Mouse (Mus musculus): Measurements from ENCODE around the gene Ube2k. TPM values are rescaled to one million over a fixed set of nuclear protein-coding genes. Genes with fewer than 3 reads are reported as not detected.
"Not testable (repeated sequence)": the region's sequence is repeated elsewhere in the genome, so short reads cannot be mapped to it uniquely, and the experiment has no call there.

Ube2k gene
- polyA plus RNA-seq (2015; fragmentation: Nextera tagmentation; extraction: Ambion mirVana): 157 and 164 TPM in 2 replicates

DNA sequence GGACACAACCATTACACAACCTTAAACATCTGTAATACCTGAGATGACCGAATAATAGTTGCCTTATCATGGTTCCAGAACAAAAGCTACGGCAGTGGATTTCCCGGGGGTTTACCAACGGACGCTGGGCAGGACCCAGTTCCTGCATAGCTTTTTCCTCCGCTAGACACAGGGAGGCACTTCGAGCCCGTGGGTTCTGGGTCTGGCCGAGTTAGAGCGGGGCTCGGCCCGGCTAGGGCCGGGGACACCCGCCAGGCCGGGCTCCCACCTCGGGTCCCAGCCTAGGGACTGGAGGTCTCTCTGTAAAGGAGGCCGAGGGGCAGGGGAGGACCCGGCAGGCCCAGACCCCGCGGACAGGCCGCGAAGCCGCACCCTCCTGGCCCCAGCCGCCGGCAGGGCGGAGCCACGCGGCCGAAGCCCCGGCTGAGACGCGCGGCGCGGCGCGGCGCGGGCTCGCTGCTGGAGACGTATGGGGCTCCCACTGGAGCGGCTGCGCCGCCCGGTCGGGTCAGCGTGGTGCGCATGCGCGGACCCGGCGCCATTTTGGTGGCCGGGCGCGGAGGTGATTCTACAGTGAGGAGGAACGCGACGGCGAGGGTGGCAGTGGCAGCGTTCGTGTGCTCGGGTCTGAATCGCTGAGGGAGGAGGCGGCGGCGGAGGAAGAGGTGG, at the start of gene Ube2k, which contains the start of gene Smim14:
Gene Ube2k (plus strand): TSS at position 483 of the 669 bp plus-strand sequence.
Gene Smim14 (minus strand): TSS at position 434 of the 669 bp plus-strand sequence.
- DNase-seq (ENCODE audit: low spot score): peak; percentile 96

DNA sequence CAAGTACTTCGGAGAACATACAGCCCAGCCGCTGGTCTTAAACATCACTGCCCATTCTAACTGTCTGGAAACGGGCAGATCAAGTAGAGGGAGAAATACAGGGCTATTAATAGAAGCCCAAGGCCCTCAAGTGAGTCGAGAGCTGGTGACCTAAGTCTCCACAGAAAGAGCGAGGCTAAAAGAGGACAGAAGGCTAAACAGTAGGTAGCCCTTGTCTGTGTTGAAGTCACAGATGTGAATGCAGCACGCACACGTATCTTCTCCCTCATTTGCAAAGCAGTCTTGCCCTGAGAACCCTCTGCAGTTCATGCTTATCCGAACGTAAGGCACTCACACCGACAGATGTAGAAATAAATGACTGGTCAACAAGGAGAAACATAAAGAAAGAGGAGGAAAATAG, 49.7 kb upstream of the Ube2k start:
- DNase-seq (ENCODE audit: low spot score): no peak

DNA sequence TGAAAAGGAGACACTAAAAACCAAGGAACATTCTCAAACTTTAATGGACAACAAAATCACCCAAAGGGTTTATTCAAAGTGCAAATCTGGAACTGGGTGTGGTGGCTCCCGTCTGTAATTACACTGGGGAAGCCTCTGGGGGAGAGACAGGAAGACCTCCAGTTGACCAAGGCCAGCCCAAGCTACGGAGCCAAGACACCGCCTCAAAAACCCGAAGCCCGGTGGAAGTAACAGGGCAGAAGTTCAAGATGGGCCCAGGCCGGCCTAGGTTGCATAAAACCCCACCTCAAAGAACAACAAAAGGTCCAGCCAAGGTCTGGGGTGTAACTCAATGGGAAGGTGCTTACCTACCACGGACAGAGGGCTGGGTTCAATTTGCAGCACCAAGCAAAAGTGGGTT, 48.3 kb upstream of the Ube2k start:
- DNase-seq (ENCODE audit: low spot score): no peak

DNA sequence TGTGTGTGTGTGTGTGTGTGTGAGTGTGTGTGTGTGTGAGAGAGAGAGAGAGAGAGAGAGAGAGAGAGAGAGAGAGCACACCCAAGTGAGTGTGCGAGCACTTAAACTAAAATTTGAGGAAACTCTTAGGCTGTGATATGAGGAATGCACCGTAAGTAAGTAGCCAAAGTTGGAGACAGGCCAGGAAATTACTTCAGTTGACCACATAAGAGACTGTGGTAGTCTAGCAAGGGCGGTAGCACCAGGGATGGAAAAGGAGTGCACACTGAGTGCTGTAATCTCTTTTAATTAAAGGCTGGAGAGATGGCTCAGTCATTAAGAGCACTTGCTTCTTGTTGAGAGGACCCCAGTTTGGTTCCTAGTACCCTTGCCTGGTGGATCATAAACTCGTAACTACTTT, 47.2 kb upstream of the Ube2k start:
- DNase-seq (ENCODE audit: low spot score): no peak

DNA sequence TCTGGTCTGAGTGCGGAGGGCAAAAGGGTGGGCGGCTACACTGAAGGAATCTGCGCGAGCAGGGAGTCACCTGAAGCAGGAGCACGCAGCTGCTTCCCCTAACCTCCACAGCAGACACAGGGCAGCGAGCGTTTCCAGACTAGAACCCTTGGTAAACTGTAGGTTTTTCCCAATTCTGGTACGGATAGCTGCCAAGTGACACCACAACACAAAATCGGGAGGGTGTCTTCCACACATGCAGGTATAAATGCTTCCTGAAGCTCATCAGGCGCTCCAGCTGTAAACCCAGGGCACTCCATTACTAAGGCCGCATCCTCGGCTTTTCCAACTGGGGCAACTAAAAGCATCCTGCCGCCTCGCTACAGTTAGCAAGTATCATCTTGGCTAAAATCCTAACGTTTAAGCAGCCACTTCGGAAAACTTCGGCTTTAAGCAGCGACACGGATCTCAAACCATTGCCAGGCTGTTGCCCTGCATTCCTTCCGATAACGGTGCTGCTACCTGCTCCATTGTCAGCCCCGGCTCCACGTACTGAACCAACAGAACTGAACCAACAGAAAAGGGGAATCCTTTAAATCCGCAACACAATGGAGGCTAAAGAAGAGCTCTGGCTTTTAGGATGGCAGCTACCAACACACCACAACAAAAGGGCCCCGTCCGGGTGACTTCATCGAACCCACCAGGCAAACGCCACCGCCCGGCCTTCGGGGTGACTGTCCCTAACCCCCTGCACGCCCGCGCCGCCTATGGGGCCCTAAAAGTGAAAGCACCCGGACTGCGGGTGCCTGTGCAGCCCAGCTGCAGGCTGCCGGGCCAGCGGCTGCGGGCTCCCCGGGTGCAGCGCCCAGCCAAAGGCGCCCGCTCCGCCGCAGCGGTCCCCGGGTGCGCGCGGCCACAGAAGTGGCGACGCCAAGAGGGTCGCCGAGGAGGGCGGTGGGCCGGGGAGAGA, 45.0 kb upstream of the Ube2k start:
- peak; percentile 78 for DNase-seq (ENCODE audit: low spot score)

DNA sequence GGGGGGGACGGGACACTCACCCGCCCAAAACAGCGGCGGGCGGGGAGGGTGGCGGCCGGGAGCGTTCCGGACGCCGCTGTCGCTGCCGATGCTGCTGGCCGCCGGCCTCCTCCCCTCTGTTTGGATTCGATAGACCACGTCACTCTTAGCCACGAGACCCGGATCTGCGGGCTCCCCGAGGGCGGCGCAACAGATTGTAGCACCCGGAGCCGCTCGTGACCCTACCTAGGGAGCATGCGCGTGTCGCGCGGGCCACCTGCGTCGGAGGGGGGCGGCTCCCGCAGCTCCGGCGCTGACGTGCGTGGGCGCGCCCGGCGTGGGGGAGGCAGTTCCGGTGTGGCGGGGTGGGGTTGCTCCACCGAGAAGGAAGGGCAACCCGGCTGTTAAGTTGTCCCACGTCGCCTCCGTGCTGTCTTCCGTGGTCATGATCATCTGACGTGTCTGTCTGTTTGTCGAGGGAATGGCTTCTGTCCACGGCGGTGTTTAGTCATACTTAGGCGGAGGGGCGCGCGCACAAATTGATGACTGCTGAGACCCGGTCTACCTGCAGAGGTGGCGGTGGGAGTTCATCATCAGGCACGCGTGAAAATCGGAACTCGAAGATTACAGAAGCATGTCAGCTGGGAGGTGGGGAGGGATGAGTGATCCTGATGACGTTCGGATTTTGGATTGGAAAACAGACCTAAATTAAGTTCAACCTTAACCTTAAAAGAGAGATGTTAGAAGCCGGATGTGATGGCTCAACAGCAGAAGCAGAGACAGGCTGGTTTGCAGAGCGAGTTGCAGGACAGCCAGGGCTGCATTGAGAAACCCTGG, 44.1 kb upstream of the Ube2k start, which contains the start of gene Gm43552:
Gene Gm43552 (minus strand): TSS at position 118 of the 816 bp plus-strand sequence.
- DNase-seq (ENCODE audit: low spot score): peak; percentile 97

DNA sequence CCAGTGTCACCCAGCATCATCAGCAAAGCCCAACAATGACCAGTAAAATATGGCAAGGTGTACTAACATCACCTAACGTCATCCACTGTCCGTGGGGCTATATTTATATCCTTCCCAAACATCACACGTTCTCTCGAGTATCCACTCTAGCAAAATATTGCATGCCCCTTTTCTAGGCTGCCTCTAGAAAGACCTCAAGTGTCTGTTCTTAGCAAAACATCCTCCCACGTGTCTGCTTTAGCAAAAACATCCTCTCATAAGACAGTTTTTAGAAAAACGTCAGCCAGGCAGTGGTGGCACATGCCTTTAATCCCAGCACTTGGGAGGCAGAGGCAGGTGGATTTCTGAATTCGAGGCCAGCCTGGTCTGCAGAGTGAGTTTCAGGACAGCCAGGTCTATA, 36.8 kb upstream of the Ube2k start:
- no peak for DNase-seq (ENCODE audit: low spot score)

DNA sequence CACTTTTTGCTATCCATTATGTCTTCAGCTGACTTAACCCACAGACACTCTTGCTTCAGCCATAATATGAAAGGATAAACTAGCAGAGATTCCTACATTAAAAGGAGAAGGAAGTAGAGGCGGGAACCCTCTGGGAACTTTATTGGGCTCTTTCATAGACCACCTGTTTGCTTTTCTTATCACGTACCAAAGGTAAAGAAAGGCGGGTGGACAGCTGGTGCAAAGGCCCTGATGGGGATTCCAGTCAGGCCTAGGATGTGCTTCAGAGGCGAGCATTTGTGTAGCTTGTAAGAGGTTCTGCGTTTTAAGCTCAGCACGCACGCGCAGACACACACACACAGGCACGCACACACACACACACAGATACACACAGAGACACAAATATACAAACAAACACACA, 35.6 kb upstream of the Ube2k start:
- DNase-seq (ENCODE audit: low spot score): no peak

DNA sequence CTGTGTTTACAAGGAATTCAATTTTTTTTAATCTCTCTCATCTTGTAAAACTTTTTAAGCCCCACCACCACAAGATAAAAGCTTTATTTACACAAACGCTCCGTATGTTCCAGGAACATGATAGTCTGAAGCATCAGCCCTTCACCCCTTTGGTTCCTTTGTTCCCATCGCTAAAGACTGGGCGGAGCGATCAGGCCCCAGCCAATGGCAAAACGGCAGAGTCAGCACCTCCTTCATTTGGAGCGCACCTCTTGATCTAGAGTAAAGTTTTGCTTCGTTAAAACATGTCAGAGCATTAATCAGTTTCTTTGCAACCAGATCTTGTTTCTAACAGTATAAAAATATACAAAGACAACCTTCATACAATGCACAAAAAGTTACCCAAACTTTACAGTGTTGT, 31.2 kb upstream of the Ube2k start:
- peak; percentile 75 for DNase-seq (ENCODE audit: low spot score)

DNA sequence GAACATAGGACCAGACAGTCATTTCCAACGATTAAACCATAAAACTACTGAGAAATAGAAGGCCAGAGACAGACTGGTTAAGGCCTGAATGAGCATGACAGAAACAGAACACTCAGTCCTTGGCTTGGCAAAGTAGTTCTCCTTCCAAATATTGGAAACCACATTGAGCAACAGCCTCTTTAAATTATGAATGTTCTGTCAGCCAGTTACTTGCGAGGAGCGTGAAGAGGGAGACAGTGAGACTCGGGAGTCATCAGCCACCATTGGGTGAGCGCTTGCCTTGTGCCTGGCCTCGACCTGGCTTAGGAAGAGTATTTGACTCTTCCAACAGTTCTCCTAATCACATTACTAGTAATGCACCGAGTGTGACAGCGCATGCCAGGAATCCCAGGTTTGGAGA, 28.6 kb upstream of the Ube2k start:
- no peak for DNase-seq (ENCODE audit: low spot score)

DNA sequence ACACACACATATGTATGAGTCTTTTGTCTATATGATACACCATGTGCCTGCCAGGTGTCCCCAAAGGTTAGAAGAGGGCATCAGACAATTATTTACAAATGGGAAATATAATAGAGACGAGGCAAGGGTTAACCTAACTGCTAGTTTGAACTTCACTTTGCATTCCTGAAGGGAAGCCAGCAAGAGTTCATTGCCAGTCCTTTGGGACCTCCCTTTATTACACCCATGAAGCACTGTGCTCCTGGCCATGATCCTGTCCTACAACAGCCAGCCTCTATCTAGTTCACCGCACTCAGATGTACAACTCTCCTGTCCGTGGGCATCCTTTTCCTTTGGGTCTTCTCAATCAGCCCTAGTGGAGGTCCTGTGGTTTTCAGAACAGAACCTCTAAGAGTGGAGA, 23.5 kb upstream of the Ube2k start:
- DNase-seq (ENCODE audit: low spot score): no peak

DNA sequence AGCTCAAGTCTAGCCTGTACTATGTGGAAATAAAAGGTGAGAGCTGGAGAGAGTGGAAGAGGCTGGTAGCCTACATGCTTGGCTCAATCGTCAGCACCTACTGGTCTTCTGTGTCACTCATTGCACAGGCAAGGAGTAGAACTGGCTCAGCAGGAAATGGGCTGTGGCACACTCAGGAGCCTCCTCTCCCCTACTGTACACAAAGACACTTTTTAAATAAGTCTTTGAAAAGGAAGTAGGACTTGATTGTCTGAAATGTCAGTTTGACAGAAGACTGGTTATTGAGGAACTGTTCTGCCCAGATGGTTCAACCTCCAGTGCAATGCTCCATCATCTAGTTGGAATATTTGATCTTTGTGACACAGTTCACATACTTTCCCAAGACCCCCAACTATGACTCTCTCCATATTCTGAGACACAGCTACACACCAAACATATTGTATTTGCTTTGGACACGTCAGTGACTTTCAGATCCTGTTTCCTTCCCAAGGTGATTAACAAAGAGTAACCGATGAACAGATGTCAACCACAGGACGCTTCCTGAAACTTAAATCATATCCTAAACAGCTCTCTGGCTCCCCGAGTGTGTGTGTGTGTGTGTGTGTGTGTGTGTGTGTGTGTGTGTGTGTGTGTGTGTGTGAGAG, 22.3 kb upstream of the Ube2k start:
- peak; percentile 63 for DNase-seq (ENCODE audit: low spot score)

DNA sequence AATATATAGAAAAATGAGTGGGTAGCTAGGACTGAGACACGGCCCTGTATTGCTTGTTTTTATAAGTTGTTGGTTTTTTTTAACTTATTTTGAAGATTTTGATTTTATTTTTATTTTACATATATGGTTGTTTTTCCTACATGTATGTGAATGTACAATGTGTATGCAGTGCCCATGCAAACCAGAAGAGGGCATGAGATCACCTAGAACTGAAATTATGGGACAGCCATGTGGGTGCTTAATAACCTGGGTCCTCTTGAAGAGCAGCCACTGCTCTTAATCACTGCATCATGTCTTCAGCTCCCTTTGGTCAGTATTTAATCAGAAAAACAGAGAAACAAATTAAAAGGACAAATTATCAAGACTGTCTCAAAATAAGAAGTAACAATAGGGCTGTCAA, 15.2 kb upstream of the Ube2k start:
- peak; percentile 43 for DNase-seq (ENCODE audit: low spot score)

DNA sequence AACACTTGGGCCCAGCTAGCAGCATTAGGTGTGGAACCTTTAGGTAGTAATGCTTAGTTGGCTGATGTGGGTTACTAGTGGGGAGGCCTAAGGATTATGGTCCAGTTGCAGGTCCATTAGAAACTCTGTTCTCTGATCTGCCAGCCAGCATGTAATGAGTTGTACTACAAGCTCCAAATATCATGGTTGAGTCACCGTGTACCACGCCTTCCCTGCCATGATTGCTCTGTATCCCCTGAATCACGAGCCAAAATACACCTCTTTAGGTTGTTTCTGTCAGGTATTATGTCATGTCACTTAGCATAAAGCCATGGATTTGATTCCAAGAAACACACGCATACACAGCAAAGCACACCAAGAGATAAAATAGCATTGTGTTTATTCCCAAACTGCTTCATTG, 12.2 kb upstream of the Ube2k start:
- DNase-seq (ENCODE audit: low spot score): no peak

DNA sequence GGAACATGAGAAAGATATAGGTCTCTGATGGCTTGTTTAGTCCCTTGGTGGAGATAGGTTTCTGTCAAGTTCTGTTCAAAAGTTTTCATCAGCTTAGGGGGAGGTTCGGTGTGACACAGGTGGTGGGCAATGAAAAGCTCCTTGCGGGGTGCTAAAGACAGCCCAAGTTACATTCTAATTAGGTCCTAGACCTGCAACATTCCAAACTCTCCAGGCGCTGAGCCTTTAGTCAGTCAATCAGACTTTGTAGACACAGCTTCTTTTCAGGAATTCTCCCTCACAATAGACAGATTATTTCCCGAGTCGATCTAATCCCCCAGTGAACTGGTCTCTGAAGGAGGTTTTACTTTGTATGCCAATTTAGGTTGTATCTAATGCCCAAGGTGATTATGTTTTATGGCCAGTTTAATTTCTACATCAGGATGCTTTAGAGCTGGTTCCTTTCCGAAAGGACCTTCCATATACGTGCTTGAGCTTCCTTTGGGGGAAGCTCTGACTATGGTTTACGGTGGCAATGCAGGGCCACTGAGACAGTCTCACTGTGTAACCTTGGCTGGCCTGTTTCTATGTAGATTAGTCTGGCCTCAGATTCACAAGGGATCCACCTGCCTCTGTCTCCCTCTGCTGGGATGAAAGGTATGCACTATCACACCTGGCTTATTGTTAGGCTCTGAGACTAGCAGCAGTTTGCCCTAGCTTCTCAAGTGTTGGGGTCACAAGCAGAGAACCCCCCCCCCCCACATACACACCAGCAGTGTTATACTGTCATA, 11.2 kb upstream of the Ube2k start:
- peak; percentile 20 for DNase-seq (ENCODE audit: low spot score)

DNA sequence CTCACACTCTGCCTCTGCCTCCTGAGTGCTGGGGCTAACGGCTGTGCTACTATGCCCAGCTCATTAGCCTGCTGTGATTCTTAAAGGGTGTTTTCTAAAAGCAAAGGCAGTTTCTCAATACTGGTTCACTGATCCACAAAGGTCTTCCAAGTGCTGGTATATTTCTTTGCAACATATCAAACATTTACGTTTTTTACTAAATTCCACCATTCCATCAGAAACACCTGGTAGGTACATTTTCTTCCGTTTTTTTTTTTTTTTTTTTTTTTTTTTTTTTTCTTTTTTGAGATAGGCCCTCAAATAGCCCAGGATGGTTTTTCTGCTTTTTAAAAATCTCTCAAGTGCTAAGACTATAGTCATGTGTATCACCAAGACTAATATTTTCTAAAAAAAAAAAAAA, 5.8 kb upstream of the Ube2k start:
- DNase-seq (ENCODE audit: low spot score): no peak

DNA sequence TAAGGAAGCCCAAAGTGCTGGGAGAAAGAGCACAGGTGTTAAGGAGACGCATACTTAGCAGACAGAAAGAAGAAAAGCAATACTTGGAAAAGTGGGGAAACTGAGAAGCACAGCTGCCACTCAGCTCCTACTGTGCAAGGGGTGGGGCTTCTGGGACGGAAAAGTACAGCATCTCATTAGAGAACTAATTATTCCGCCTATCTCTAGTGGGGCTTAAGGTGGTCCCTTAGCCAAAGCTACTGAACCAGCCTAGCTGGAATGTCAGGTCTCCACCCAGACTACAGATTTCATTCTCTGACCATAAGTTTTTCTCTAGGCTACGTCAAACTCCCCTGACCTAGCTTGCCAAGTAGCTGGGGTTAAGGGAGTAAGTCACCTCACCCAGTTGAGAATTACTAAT, 2.5 kb upstream of the Ube2k start:
- no peak for DNase-seq (ENCODE audit: low spot score)

DNA sequence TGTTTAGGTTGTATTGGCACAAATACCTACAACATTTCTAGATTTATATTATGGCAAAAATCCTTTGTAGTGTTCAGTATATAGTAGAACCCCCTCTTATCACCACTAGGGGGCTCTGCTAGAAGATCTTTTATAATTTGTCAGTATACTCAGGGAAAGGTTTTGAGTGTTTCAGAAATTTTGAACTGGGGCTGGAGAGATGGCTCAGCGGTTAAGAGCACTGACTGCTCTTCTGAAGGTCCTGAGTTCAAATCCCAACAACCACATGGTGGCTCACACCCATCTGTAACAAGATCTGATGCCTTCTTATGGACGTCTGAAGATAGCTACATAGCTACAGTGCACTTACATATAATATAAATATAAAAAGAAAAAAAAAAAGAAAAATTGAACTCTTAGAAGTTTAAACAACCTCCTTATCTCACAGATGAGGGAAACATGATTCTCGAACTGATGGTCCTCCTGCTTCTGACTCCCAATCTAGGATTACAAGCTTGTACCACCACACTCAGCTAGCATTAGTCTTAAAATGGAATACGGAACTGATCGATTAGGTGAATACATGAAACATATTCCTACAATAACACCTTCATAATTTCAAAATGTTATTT, 1.5 kb upstream of the Ube2k start:
- DNase-seq (ENCODE audit: low spot score): peak; percentile 83

DNA sequence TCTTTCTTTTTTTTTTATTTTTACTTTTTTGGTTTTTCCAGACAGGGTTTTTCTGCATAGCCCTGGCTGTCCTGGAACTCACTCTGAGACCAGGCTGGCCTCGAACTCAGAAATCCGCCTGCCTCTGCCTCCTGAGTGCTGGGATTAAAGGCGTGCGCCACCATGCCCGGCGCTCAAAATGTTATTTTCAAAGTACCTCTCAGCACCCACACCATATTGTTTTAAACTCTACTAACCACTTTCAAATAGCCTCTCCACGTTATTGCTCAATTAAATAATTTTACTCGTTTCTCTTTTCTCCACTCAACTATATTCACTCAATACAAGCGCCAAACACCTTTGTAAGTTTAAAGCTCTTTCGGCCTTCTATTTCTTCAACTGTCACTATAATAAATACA, 966 bp upstream of the Ube2k start:
- DNase-seq (ENCODE audit: low spot score): not testable (repeated sequence)
